Mouse (Mus musculus) frontal cortex, adult (tissue): Measurements from ENCODE around the gene Treml4.

Source experiments
- ATAC-seq: cut with Nextera tagmentation; 2 replicates; pipeline ENCODE4 v1.9.2; 2017; ENCODE audit warnings: mild to moderate bottlenecking, moderate library complexity, mixed read lengths; ENCODE audit not compliant: low TSS enrichment

The Treml4 gene

GRCm38 (mm10) chr17:48263741-48264362, at the start of gene Treml4:
Gene Treml4, plus strand, starts transcription at chr17:48264295.
- ATAC-seq: no peak

GRCm38 (mm10) chr17:48215429-48215828, 48.7 kb upstream of the Treml4 start:
- no peak for ATAC-seq

- ATAC-seq: no peak
These were observed 33.4 kb upstream of the Treml4 start for GRCm38 (mm10) chr17:48230680-48231079.

- ATAC-seq: no peak
These were observed 31.6 kb upstream of the Treml4 start, which contains the start of gene Trem1 for GRCm38 (mm10) chr17:48232518-48232917. Gene Trem1, plus strand, starts transcription at chr17:48232768.

- ATAC-seq: no peak
These were observed 30.3 kb upstream of the Treml4 start for GRCm38 (mm10) chr17:48233789-48234188.

GRCm38 (mm10) chr17:48234550-48234949, 29.5 kb upstream of the Treml4 start:
- ATAC-seq: no peak

GRCm38 (mm10) chr17:48235773-48236370, 28.2 kb upstream of the Treml4 start:
- no peak for ATAC-seq

- ATAC-seq: no peak
These were observed 26.5 kb upstream of the Treml4 start for GRCm38 (mm10) chr17:48237621-48238020.

- ATAC-seq: no peak
These were observed 16.7 kb upstream of the Treml4 start, which contains the start of gene Trem3 for GRCm38 (mm10) chr17:48247221-48247928. Gene Trem3, plus strand, starts transcription at chr17:48247777.

GRCm38 (mm10) chr17:48249039-48249438, 15.1 kb upstream of the Treml4 start:
- peak; percentile 50; the same call in 1 of the 2 replicates for ATAC-seq

GRCm38 (mm10) chr17:48249501-48249900, 14.6 kb upstream of the Treml4 start:
- ATAC-seq: no peak

- no peak for ATAC-seq
These were observed 13.5 kb upstream of the Treml4 start for GRCm38 (mm10) chr17:48250631-48251030.

GRCm38 (mm10) chr17:48256575-48256974, 7.5 kb upstream of the Treml4 start:
- ATAC-seq: no peak

GRCm38 (mm10) chr17:48261868-48262267, 2.2 kb upstream of the Treml4 start:
- ATAC-seq: no peak

- no peak for ATAC-seq
These were observed 567 bp downstream of the Treml4 start for GRCm38 (mm10) chr17:48264662-48265061.

GRCm38 (mm10) chr17:48266138-48266537, 2.0 kb downstream of the Treml4 start:
- no peak for ATAC-seq

GRCm38 (mm10) chr17:48266610-48267304, 2.7 kb downstream of the Treml4 start:
- ATAC-seq: no peak

GRCm38 (mm10) chr17:48267591-48267990, 3.5 kb downstream of the Treml4 start:
- ATAC-seq: no peak

GRCm38 (mm10) chr17:48268276-48268675, 4.2 kb downstream of the Treml4 start:
- no peak for ATAC-seq

GRCm38 (mm10) chr17:48269833-48270232, 5.7 kb downstream of the Treml4 start:
- ATAC-seq: no peak

- no peak for ATAC-seq
These were observed 8.1 kb downstream of the Treml4 start for GRCm38 (mm10) chr17:48272158-48272557.

GRCm38 (mm10) chr17:48272598-48272997, 8.5 kb downstream of the Treml4 start:
- no peak for ATAC-seq
